Mouse (Mus musculus) embryonic fibroblast, embryonic 13.5 days (primary cell): ENCODE data around the gene Fabp2. TPM values are rescaled to one million over a fixed set of nuclear protein-coding genes. Genes with fewer than 3 reads are reported as not detected.
A peak's percentile ranks its signal among the peaks of the same experiment; 100 is the strongest.

Experiments used
- H3K27ac ChIP-seq: 2 replicates; pipeline ENCODE4 v1.5.1; 2012; ENCODE audit warnings: low read length, control low read depth, inconsistent platforms; ENCODE audit not compliant: insufficient read depth
- H3K4me1 ChIP-seq: 2 replicates; pipeline ENCODE4 v1.6.1; 2011; ENCODE audit warnings: low read length; ENCODE audit not compliant: control insufficient read depth, insufficient read depth
- H3K4me3 ChIP-seq: 2 replicates; pipeline ENCODE4 v1.5.1; 2011; ENCODE audit warnings: mild to moderate bottlenecking, control low read depth, low read length; ENCODE audit not compliant: insufficient read depth
- CTCF ChIP-seq: IDR thresholded peaks from 2 replicates; pipeline ENCODE4 v1.5.1; 2011; ENCODE audit warnings: mild to moderate bottlenecking, control low read depth, low read length, moderate library complexity, borderline replicate concordance; ENCODE audit not compliant: insufficient read depth
- POLR2A ChIP-seq: IDR thresholded peaks from 2 replicates; pipeline ENCODE4 v1.6.1; 2011; ENCODE audit warnings: low read depth, mild to moderate bottlenecking, control low read depth, low read length, moderate library complexity
- polyA plus RNA-seq: library from polyadenylated mRNA; stranded (reverse); fragments of >200 nt; gene quantifications from 2 replicates; pipeline ENCODE4 v1.2.4, GENCODE M21; 2011; ENCODE audit warnings: low read depth; ENCODE audit not compliant: missing spikeins, insufficient read length

Gene Fabp2
- polyA plus RNA-seq, 1 experiment: not detected

- TF ChIP-seq POLR2A: no peak
- no peak for TF ChIP-seq CTCF
- no peak overlapping the region for H3K4me3 ChIP-seq
- no peaks in the 10 kb centered on the region for H3K4me1 ChIP-seq
- H3K27ac ChIP-seq: no peak overlapping the region
Measured at GRCm38 (mm10) chr3:122878705-122879315, 16.1 kb upstream of the Fabp2 start.

GRCm38 (mm10) chr3:122887505-122888301 is 7.2 kb upstream of the Fabp2 start:
- Histone ChIP-seq H3K4me3 (no peak overlapping the region), H3K4me1 (peaks cover 7% of the 10 kb centered on the region), H3K27ac (peak overlapping the region; percentile 64)
- TF ChIP-seq POLR2A (no peak), CTCF (no peak)

- no peak overlapping the region for H3K4me3 ChIP-seq
- H3K27ac ChIP-seq: peak overlapping the region; percentile 64
- TF ChIP-seq POLR2A (no peak), CTCF (no peak)
- peaks cover 7% of the 10 kb centered on the region for H3K4me1 ChIP-seq
Measured at GRCm38 (mm10) chr3:122888371-122888819, 6.5 kb upstream of the Fabp2 start.

- TF ChIP-seq POLR2A (no peak), CTCF (no peak)
- Histone ChIP-seq H3K4me1 (no peaks in the 10 kb centered on the region), H3K27ac (no peak overlapping the region), H3K4me3 (no peak overlapping the region)
Measured at GRCm38 (mm10) chr3:122895189-122895731, 388 bp downstream of the Fabp2 start.

GRCm38 (mm10) chr3:122898254-122898653 is 3.4 kb downstream of the Fabp2 start:
- no peaks in the 10 kb centered on the region for H3K4me1 ChIP-seq
- H3K27ac ChIP-seq: no peak overlapping the region
- H3K4me3 ChIP-seq: no peak overlapping the region
- TF ChIP-seq POLR2A (no peak), CTCF (no peak)

- Histone ChIP-seq H3K27ac (no peak overlapping the region), H3K4me1 (no peaks in the 10 kb centered on the region), H3K4me3 (no peak overlapping the region)
- TF ChIP-seq CTCF: peak; percentile 56; the same call in 1 of the 2 replicates
- TF ChIP-seq POLR2A: no peak
Measured at GRCm38 (mm10) chr3:122903746-122904433, 9.0 kb downstream of the Fabp2 start.

GRCm38 (mm10) chr3:122907841-122908240 is 13.0 kb downstream of the Fabp2 start:
- H3K4me3 ChIP-seq: no peak overlapping the region
- no peak overlapping the region for H3K27ac ChIP-seq
- no peaks in the 10 kb centered on the region for H3K4me1 ChIP-seq
- TF ChIP-seq POLR2A (no peak), CTCF (no peak)

- no peak overlapping the region for H3K4me3 ChIP-seq
- H3K4me1 ChIP-seq: no peaks in the 10 kb centered on the region
- TF ChIP-seq CTCF: no peak
Measured at GRCm38 (mm10) chr3:122915493-122915892, 20.6 kb downstream of the Fabp2 start.

GRCm38 (mm10) chr3:122916191-122916680 is 21.4 kb downstream of the Fabp2 start:
- TF ChIP-seq POLR2A (no peak), CTCF (no peak)
- Histone ChIP-seq H3K4me1 (no peaks in the 10 kb centered on the region), H3K4me3 (no peak overlapping the region), H3K27ac (no peak overlapping the region)

More at GRCm38 (mm10) chr3:122915493-122915892, 20.6 kb downstream of the Fabp2 start:
- no peak overlapping the region for H3K27ac ChIP-seq

GRCm38 (mm10) chr3:122918672-122919071 is 23.8 kb downstream of the Fabp2 start:
- H3K4me1 ChIP-seq: no peaks in the 10 kb centered on the region
- H3K27ac ChIP-seq: no peak overlapping the region
- H3K4me3 ChIP-seq: no peak overlapping the region
- no peak for TF ChIP-seq CTCF
- no peak for TF ChIP-seq POLR2A
